Mouse (Mus musculus): ENCODE results near the gene Senp8. TPM values are rescaled to one million over a fixed set of nuclear protein-coding genes. Genes with fewer than 3 reads are reported as not detected.

The Senp8 gene
- polyA plus RNA-seq (2017; shearing (Covaris generic)) = 2.2 TPM

DNA sequence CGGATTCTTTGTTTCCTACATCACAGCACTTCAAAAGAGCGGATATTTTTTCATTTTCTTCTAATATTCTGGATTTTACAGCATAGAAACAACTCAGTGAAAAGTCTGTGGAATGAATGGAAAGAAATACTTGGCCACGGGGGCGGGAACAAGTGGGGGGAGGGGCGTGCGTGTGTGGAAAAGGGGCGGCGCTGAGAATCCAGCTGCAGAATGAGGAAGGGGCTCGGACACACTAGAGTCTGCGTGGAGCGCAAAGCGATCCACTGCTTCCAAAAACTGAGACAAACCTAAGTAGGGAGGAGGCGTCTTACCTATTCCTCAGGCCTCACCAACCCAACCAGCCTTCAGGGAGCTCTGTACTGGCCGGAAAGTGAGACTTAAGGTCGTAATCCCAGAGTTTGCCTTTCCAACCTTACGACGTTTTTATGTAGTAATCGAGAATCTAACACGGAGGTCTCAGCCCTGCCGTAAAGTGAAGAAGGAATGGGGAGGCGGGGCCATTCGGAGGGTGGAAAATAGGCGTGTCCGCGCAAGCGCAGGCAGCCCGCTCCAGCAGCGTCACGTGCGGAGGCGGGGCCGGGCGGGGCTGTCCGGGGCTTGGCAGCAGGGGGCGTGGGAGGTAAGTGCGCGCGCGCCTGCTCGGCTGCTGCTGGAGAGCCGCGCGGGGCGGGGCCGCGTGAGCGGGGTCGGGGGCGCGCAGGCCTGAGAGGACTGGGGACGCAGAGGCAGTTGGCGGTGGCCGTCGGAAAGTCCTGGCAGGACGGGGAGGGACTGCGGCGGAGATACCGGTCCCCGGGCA, at the start of gene Senp8, which contains the start of gene Myo9a:
Gene Senp8 (minus strand): TSS at position 444 of the 799 bp plus-strand sequence.
Gene Myo9a (plus strand): TSS at position 630 of the 799 bp plus-strand sequence.

Other genes starting within 250 kb of the Senp8 start
- 31.1 TPM for gene Hexa, start 211.2 kb downstream of the Senp8 start, polyA plus RNA-seq (2017; shearing (Covaris generic))
- not detected for gene Tmem202, start 210.9 kb downstream of the Senp8 start, polyA plus RNA-seq (2017; shearing (Covaris generic))
- gene Celf6, start 172.8 kb downstream of the Senp8 start, polyA plus RNA-seq (2017; shearing (Covaris generic)) = not detected
- 38.4 TPM for gene Parp6, start 133.4 kb downstream of the Senp8 start, polyA plus RNA-seq (2017; shearing (Covaris generic))
- 602 TPM for gene Pkm, start 94.3 kb downstream of the Senp8 start, polyA plus RNA-seq (2017; shearing (Covaris generic))
- not detected for gene Gramd2, start 70.6 kb downstream of the Senp8 start, polyA plus RNA-seq (2017; shearing (Covaris generic))
- 28.0 TPM for gene Myo9a, start 186 bp upstream of the Senp8 start, polyA plus RNA-seq (2017; shearing (Covaris generic))
- gene Nr2e3, start 209.9 kb upstream of the Senp8 start, polyA plus RNA-seq (2017; shearing (Covaris generic)) = not detected

All from effector memory CD4-positive, alpha-beta T cell, adult 7 months (primary cell).